Comparison of ENCODE assay signal across 10 mouse cellular contexts in genomic region chr4:148723934-148724719, GRCm38 (mm10).
DNase-seq lines count a peak whose midpoint lies in the region; ATAC-seq lines count a peak whose summit lies in the region.
"Had no signal": no experiment of that assay in that cellular context is flagged by ENCODE, and none has a peak within 500 bp of the region (broad histone marks: within the 10 kb centered on the region; RNA-seq: fewer than 3 reads in every experiment).

No protein-coding gene starts in this region.

- 5% methylated on average over 37 of the region's 39 CpGs for WGBS in kidney, embryonic 16.5 days
- WGBS in embryonic facial prominence, embryonic 15.5 days, result 7% methylated on average over 36 of the region's 39 CpGs
- WGBS in limb, embryonic 11.5 days, result 4% methylated on average over 38 of the region's 39 CpGs
- 4% methylated on average over 33 of the region's 39 CpGs for WGBS in neural tube, embryonic 15.5 days

- DNase-seq in kidney, adult 18-20 months, result no peak
- peak; percentile 50 for DNase-seq in limb, embryonic 11.5 days (ENCODE audit: low spot score)
- no peak for DNase-seq in urinary bladder, postnatal 36 days (ENCODE audit: low spot score in 2 of 2)
- DNase-seq in layer of hippocampus, postnatal 25 days (ENCODE audit: extremely low spot score in 1 of 2, low spot score in 1 of 2), result no peak
- DNase-seq in left cerebral cortex, adult 8-10 months (ENCODE audit: low spot score in 2 of 2), result no peak
- DNase-seq: heart, postnatal 14 days had no signal

- H3K4me1 ChIP-seq in kidney, embryonic 16.5 days (ENCODE audit: insufficient read depth, low read length), result no peaks in the 10 kb centered on the region; the same call in 1 of the 2 replicates
- peaks cover 9% of the 10 kb centered on the region for H3K4me1 ChIP-seq in embryonic facial prominence, embryonic 15.5 days
- peaks cover 9% of the 10 kb centered on the region; the same call in 1 of the 2 replicates for H3K4me1 ChIP-seq in limb, embryonic 11.5 days (ENCODE audit: control insufficient read depth, insufficient read depth, low read length)
- peaks cover 6% of the 10 kb centered on the region for H3K4me1 ChIP-seq in neural tube, embryonic 15.5 days
- H3K4me1 ChIP-seq: megakaryocyte, embryonic 14.5 days had no signal

- H3K27me3 ChIP-seq in kidney, embryonic 16.5 days (ENCODE audit: insufficient read depth, low read length), result no peaks in the 10 kb centered on the region
- no peaks in the 10 kb centered on the region for H3K27me3 ChIP-seq in embryonic facial prominence, embryonic 15.5 days
- H3K27me3 ChIP-seq in limb, embryonic 11.5 days (ENCODE audit: control insufficient read depth, insufficient read depth, low read length), result 0 out of 2 replicates have a peak, but pooled peaks cover 3% of the 10 kb centered on the region
- no peaks in the 10 kb centered on the region for H3K27me3 ChIP-seq in neural tube, embryonic 15.5 days (replicated peaks)

- ATAC-seq in kidney, embryonic 16.5 days (ENCODE audit: low FRiP score, low TSS enrichment), result peak; percentile 44; the same call in 1 of the 2 replicates
- peak; percentile 61; the same call in 1 of the 2 replicates for ATAC-seq in embryonic facial prominence, embryonic 15.5 days (ENCODE audit: insufficient number of reproducible peaks, low FRiP score, low TSS enrichment, low read depth)
- ATAC-seq in limb, embryonic 11.5 days (ENCODE audit: insufficient number of reproducible peaks, low FRiP score, low TSS enrichment, low read depth), result peak; percentile 61; the same call in 1 of the 2 replicates
- no peak for ATAC-seq in neural tube, embryonic 15.5 days (ENCODE audit: low FRiP score)

- no peaks in the 10 kb centered on the region for H3K9me3 ChIP-seq in kidney, embryonic 16.5 days (ENCODE audit: low read length)
- H3K9me3 ChIP-seq in embryonic facial prominence, embryonic 15.5 days (replicated peaks), result no peaks in the 10 kb centered on the region
- H3K9me3 ChIP-seq in limb, embryonic 11.5 days (ENCODE audit: control insufficient read depth, low read length), result no peaks in the 10 kb centered on the region
- no peaks in the 10 kb centered on the region for H3K9me3 ChIP-seq in neural tube, embryonic 15.5 days (replicated peaks)
- H3K9me3 ChIP-seq: megakaryocyte, embryonic 14.5 days had no signal

- peak overlapping the region; percentile 70 for H3K4me2 ChIP-seq in kidney, embryonic 16.5 days (replicated peaks; ENCODE audit: low read depth, low read length)
- peak overlapping the region; percentile 68 for H3K4me2 ChIP-seq in embryonic facial prominence, embryonic 15.5 days (replicated peaks)
- peak overlapping the region; percentile 63 for H3K4me2 ChIP-seq in limb, embryonic 11.5 days (ENCODE audit: low read depth, severe bottlenecking)
- H3K4me2 ChIP-seq in neural tube, embryonic 15.5 days, result peak overlapping the region; percentile 64

- H3K36me3 ChIP-seq in kidney, embryonic 16.5 days (ENCODE audit: insufficient read depth, low read length), result no peaks in the 10 kb centered on the region
- H3K36me3 ChIP-seq in embryonic facial prominence, embryonic 15.5 days, result no peaks in the 10 kb centered on the region
- no peaks in the 10 kb centered on the region for H3K36me3 ChIP-seq in limb, embryonic 11.5 days (ENCODE audit: control insufficient read depth, insufficient read depth, low read length)
- no peaks in the 10 kb centered on the region for H3K36me3 ChIP-seq in neural tube, embryonic 15.5 days

- peak overlapping the region; percentile 44 for H3K4me3 ChIP-seq in kidney, embryonic 16.5 days (ENCODE audit: low read length)
- H3K4me3 ChIP-seq in embryonic facial prominence, embryonic 15.5 days (replicated peaks), result peak overlapping the region; percentile 34
- peak overlapping the region; percentile 29 for H3K4me3 ChIP-seq in limb, embryonic 11.5 days (ENCODE audit: low read depth, low read length)
- H3K4me3 ChIP-seq in neural tube, embryonic 15.5 days (replicated peaks), result peak overlapping the region; percentile 26
- H3K4me3 ChIP-seq: megakaryocyte, embryonic 14.5 days had no signal

- no peak overlapping the region for H3K27ac ChIP-seq in kidney, embryonic 16.5 days (ENCODE audit: low read length)
- no peak overlapping the region for H3K27ac ChIP-seq in embryonic facial prominence, embryonic 15.5 days (replicated peaks)
- no peak overlapping the region for H3K27ac ChIP-seq in limb, embryonic 11.5 days (replicated peaks; ENCODE audit: low read depth, low read length)
- no peak overlapping the region for H3K27ac ChIP-seq in neural tube, embryonic 15.5 days (replicated peaks)

- H3K9ac ChIP-seq in kidney, embryonic 16.5 days (replicated peaks; ENCODE audit: low read length), result peak overlapping the region; percentile 50
- H3K9ac ChIP-seq in embryonic facial prominence, embryonic 15.5 days, result peak overlapping the region; percentile 10; the same call in 1 of the 2 replicates
- H3K9ac ChIP-seq in limb, embryonic 11.5 days (ENCODE audit: low read length), result peak overlapping the region; percentile 22; the same call in 1 of the 2 replicates
- H3K9ac ChIP-seq in neural tube, embryonic 15.5 days (replicated peaks), result peak overlapping the region; percentile 17; the same call in 1 of the 2 replicates
